Mouse (Mus musculus): ENCODE measurements around the gene Adgrl3. TPM values are rescaled to one million over a fixed set of nuclear protein-coding genes. Genes with fewer than 3 reads are reported as not detected.

Gene Adgrl3
- polyA plus RNA-seq, 1 experiment = 15.8 TPM

- H3K79me2 ChIP-seq (ENCODE audit: control insufficient read depth, insufficient read depth) = no peaks in the 10 kb centered on the region
- H3K36me3 ChIP-seq (ENCODE audit: control insufficient read depth, insufficient read depth) = no peaks in the 10 kb centered on the region
- no peaks in the 10 kb centered on the region for H3K27me3 ChIP-seq (ENCODE audit: control insufficient read depth, insufficient read depth, insufficient read length)
- no peak overlapping the region for H3ac ChIP-seq (ENCODE audit: control insufficient read depth, insufficient read length)
- H3K4me3 ChIP-seq = no peak overlapping the region
- TF ChIP-seq REST (IDR thresholded peaks at IDR 0.05; ENCODE audit: insufficient read depth, insufficient read length) = no peak
- TF ChIP-seq USF1 (IDR thresholded peaks at IDR 0.05; ENCODE audit: low read depth) = no peak
- no peak for TF ChIP-seq POLR2A (IDR thresholded peaks at IDR 0.05; ENCODE audit: insufficient read length, low read depth)
- no peak for TF ChIP-seq POLR2AphosphoS2 (IDR thresholded peaks at IDR 0.05; ENCODE audit: insufficient read length, low read depth)
- H3K4me2 ChIP-seq (ENCODE audit: low read depth) = no peak overlapping the region
These were observed 770.8 kb downstream of the Adgrl3 start for GRCm38 (mm10) chr5:81790710-81791109.

DNA sequence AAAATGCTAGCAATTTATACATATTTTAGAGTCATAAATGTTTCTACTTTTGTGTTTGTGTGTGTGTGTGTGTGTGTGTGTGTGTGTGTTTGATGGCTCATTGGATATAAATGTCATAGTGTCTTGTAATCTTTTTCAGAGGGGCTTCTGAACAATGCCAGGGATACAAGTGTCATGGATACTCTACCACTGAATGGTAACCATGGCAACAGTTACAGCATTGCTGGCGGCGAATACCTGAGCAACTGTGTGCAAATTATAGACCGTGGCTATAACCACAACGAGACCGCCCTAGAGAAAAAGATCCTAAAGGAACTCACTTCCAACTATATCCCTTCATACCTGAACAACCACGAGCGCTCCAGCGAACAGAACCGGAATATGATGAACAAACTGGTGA is 774.2 kb downstream of the Adgrl3 start:
- Histone ChIP-seq H3K4me2 (ENCODE audit: low read depth) (no peak overlapping the region), H3K79me2 (ENCODE audit: control insufficient read depth, insufficient read depth) (no peaks in the 10 kb centered on the region), H3ac (ENCODE audit: control insufficient read depth, insufficient read length) (no peak overlapping the region), H3K4me3 (no peak overlapping the region), H3K36me3 (ENCODE audit: control insufficient read depth, insufficient read depth) (no peaks in the 10 kb centered on the region), H3K27me3 (ENCODE audit: control insufficient read depth, insufficient read depth, insufficient read length) (no peaks in the 10 kb centered on the region)
- TF ChIP-seq CEBPB (IDR thresholded peaks at IDR 0.05; ENCODE audit: insufficient read depth, poor library complexity, severe bottlenecking) (no peak), E2F4 (IDR thresholded peaks at IDR 0.05; ENCODE audit: insufficient read depth) (no peak), TCF12 (IDR thresholded peaks at IDR 0.05; ENCODE audit: insufficient read depth, poor library complexity, severe bottlenecking) (no peak), TCF3 (IDR thresholded peaks at IDR 0.05; ENCODE audit: insufficient read length, low read depth) (no peak), USF1 (IDR thresholded peaks at IDR 0.05; ENCODE audit: low read depth) (no peak), MAX (IDR thresholded peaks at IDR 0.05; ENCODE audit: low read depth) (no peak), MYOD1 (IDR thresholded peaks at IDR 0.05; ENCODE audit: control insufficient read depth in 1 of 3, insufficient read length in 2 of 3, low read depth in 2 of 3) (no peak), POLR2AphosphoS2 (IDR thresholded peaks at IDR 0.05; ENCODE audit: insufficient read length, low read depth) (no peak), POLR2A (IDR thresholded peaks at IDR 0.05; ENCODE audit: insufficient read length, low read depth) (no peak), SRF (IDR thresholded peaks at IDR 0.05; ENCODE audit: control insufficient read depth, insufficient read length, low read depth) (no peak)

GRCm38 (mm10) chr5:81794601-81795000 is 774.7 kb downstream of the Adgrl3 start:
- H3K27me3 ChIP-seq (ENCODE audit: control insufficient read depth, insufficient read depth, insufficient read length) = no peaks in the 10 kb centered on the region
- TF ChIP-seq MAX (IDR thresholded peaks at IDR 0.05; ENCODE audit: low read depth) (no peak), TCF3 (IDR thresholded peaks at IDR 0.05; ENCODE audit: insufficient read length, low read depth) (no peak), MYOD1 (IDR thresholded peaks at IDR 0.05; ENCODE audit: control insufficient read depth in 1 of 3, insufficient read length in 2 of 3, low read depth in 2 of 3) (no peak), CEBPB (IDR thresholded peaks at IDR 0.05; ENCODE audit: insufficient read depth, poor library complexity, severe bottlenecking) (no peak), MYOG (IDR thresholded peaks at IDR 0.05; ENCODE audit: control insufficient read depth in 1 of 3, insufficient read depth in 1 of 3, insufficient read length in 2 of 3, low read depth in 2 of 3) (no peak), POLR2A (IDR thresholded peaks at IDR 0.05; ENCODE audit: insufficient read length, low read depth) (no peak), REST (IDR thresholded peaks at IDR 0.05; ENCODE audit: insufficient read depth, insufficient read length) (no peak), E2F4 (IDR thresholded peaks at IDR 0.05; ENCODE audit: insufficient read depth) (no peak), TCF12 (IDR thresholded peaks at IDR 0.05; ENCODE audit: insufficient read depth, poor library complexity, severe bottlenecking) (no peak), USF1 (IDR thresholded peaks at IDR 0.05; ENCODE audit: low read depth) (no peak), POLR2AphosphoS2 (IDR thresholded peaks at IDR 0.05; ENCODE audit: insufficient read length, low read depth) (no peak), SRF (IDR thresholded peaks at IDR 0.05; ENCODE audit: control insufficient read depth, insufficient read length, low read depth) (no peak)
- H3ac ChIP-seq (ENCODE audit: control insufficient read depth, insufficient read length) = no peak overlapping the region
- H3K36me3 ChIP-seq (ENCODE audit: control insufficient read depth, insufficient read depth) = no peaks in the 10 kb centered on the region
- no peak overlapping the region for H3K4me3 ChIP-seq
- no peaks in the 10 kb centered on the region for H3K79me2 ChIP-seq (ENCODE audit: control insufficient read depth, insufficient read depth)
- H3K4me2 ChIP-seq (ENCODE audit: low read depth) = no peak overlapping the region

GRCm38 (mm10) chr5:81796128-81796527 is 776.2 kb downstream of the Adgrl3 start:
- no peaks in the 10 kb centered on the region for H3K79me2 ChIP-seq (ENCODE audit: control insufficient read depth, insufficient read depth)
- H3K36me3 ChIP-seq (ENCODE audit: control insufficient read depth, insufficient read depth) = no peaks in the 10 kb centered on the region
- no peaks in the 10 kb centered on the region for H3K27me3 ChIP-seq (ENCODE audit: control insufficient read depth, insufficient read depth, insufficient read length)
- no peak overlapping the region for H3K4me3 ChIP-seq
- no peak overlapping the region for H3K4me2 ChIP-seq (ENCODE audit: low read depth)
- TF ChIP-seq TCF3 (IDR thresholded peaks at IDR 0.05; ENCODE audit: insufficient read length, low read depth) (no peak), E2F4 (IDR thresholded peaks at IDR 0.05; ENCODE audit: insufficient read depth) (no peak), POLR2A (IDR thresholded peaks at IDR 0.05; ENCODE audit: insufficient read length, low read depth) (no peak), MYOD1 (IDR thresholded peaks at IDR 0.05; ENCODE audit: control insufficient read depth in 1 of 3, insufficient read length in 2 of 3, low read depth in 2 of 3) (no peak), SRF (IDR thresholded peaks at IDR 0.05; ENCODE audit: control insufficient read depth, insufficient read length, low read depth) (no peak), USF1 (IDR thresholded peaks at IDR 0.05; ENCODE audit: low read depth) (no peak), MYOG (IDR thresholded peaks at IDR 0.05; ENCODE audit: control insufficient read depth in 1 of 3, insufficient read depth in 1 of 3, insufficient read length in 2 of 3, low read depth in 2 of 3) (no peak), MAX (IDR thresholded peaks at IDR 0.05; ENCODE audit: low read depth) (no peak), TCF12 (IDR thresholded peaks at IDR 0.05; ENCODE audit: insufficient read depth, poor library complexity, severe bottlenecking) (no peak), CEBPB (IDR thresholded peaks at IDR 0.05; ENCODE audit: insufficient read depth, poor library complexity, severe bottlenecking) (no peak)
- H3ac ChIP-seq (ENCODE audit: control insufficient read depth, insufficient read length) = no peak overlapping the region

DNA sequence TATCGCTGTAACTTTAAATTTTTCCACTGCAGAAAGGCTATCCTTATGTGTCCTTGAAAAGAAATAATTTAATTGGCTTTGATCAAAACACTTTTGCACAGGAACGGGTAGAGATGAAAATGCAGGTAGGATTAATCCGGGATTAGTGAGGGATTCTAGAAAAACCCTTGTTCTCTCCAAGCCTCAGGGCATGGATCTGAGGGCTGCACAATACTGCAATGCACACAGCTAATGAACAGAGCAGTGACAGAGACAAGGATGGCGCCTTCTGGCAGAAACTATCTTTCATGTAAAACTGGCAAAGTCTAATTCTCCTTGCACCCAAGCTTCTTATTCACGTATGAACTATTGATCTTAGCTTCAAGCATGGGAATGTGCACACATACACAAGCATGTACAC is 791.0 kb downstream of the Adgrl3 start:
- no peaks in the 10 kb centered on the region for H3K36me3 ChIP-seq (ENCODE audit: control insufficient read depth, insufficient read depth)
- no peak overlapping the region for H3K4me3 ChIP-seq
- H3K79me2 ChIP-seq (ENCODE audit: control insufficient read depth, insufficient read depth) = no peaks in the 10 kb centered on the region
- H3K4me2 ChIP-seq (ENCODE audit: low read depth) = no peak overlapping the region
- H3K27me3 ChIP-seq (ENCODE audit: control insufficient read depth, insufficient read depth, insufficient read length) = no peaks in the 10 kb centered on the region
- TF ChIP-seq TCF3 (IDR thresholded peaks at IDR 0.05; ENCODE audit: insufficient read length, low read depth) (no peak), CEBPB (IDR thresholded peaks at IDR 0.05; ENCODE audit: insufficient read depth, poor library complexity, severe bottlenecking) (no peak), MYOG (IDR thresholded peaks at IDR 0.05; ENCODE audit: control insufficient read depth in 1 of 3, insufficient read depth in 1 of 3, insufficient read length in 2 of 3, low read depth in 2 of 3) (no peak), POLR2AphosphoS2 (IDR thresholded peaks at IDR 0.05; ENCODE audit: insufficient read length, low read depth) (no peak), POLR2A (IDR thresholded peaks at IDR 0.05; ENCODE audit: insufficient read length, low read depth) (no peak), E2F4 (IDR thresholded peaks at IDR 0.05; ENCODE audit: insufficient read depth) (no peak), USF1 (IDR thresholded peaks at IDR 0.05; ENCODE audit: low read depth) (no peak), TCF12 (IDR thresholded peaks at IDR 0.05; ENCODE audit: insufficient read depth, poor library complexity, severe bottlenecking) (no peak), MAX (IDR thresholded peaks at IDR 0.05; ENCODE audit: low read depth) (no peak)
- no peak overlapping the region for H3ac ChIP-seq (ENCODE audit: control insufficient read depth, insufficient read length)
